Mouse (Mus musculus) cerebellum, adult 11-12 months (tissue): ENCODE measurements around the gene Naaa.

Experiments
- DNase-seq: peaks from one replicate; pipeline ENCODE4 v3.0.0; 2022

Gene Naaa

DNA sequence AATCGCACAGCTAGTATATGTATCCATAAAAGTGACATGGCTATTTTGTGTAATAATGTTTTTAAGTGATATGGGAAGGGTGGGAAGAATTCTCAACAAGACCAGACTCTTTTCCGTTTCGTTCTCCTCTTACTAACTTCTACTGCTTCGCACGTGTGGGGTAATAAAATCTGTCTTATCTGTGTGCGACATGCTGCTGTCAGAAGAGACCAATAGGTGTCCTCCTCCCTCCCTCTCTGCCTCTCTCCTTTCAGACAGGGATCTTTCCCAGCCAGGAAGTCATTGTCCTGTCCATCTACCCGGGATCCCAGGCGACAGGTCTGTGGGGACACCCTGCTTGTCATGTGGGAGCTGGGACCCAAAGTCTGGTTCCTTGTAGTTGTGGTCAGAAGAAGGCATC lies 67.8 kb downstream of the Naaa start:
- DNase-seq: no peak
